8 mouse cellular contexts compared by ENCODE assay signal in genomic region chr11:57518751-57519148, GRCm38 (mm10). TPM values are rescaled to one million over a fixed set of nuclear protein-coding genes. Genes with fewer than 3 reads are reported as not detected.
DNase-seq lines count a peak whose midpoint lies in the region; ATAC-seq and TF ChIP-seq lines count a peak whose summit lies in the region.

No protein-coding gene starts in this region.

- peak overlapping the region; percentile 88 for H3K4me3 ChIP-seq in liver, adult 2 months (ENCODE audit: insufficient read depth, low read depth, low read length)
- H3K4me3 ChIP-seq in embryonic fibroblast, embryonic 13.5 days (ENCODE audit: insufficient read depth, low read length) = peak overlapping the region; percentile 66
- peak overlapping the region; percentile 89 for H3K4me3 ChIP-seq in limb, embryonic 14.5 days (replicated peaks; ENCODE audit: low read length)

- peaks cover 4% of the 10 kb centered on the region; the same call in 1 of the 2 replicates for H3K4me1 ChIP-seq in liver, adult 2 months (ENCODE audit: control insufficient read depth, insufficient read depth, low read length)
- peaks cover 7% of the 10 kb centered on the region for H3K4me1 ChIP-seq in embryonic fibroblast, embryonic 13.5 days (ENCODE audit: control insufficient read depth, insufficient read depth, low read length)
- H3K4me1 ChIP-seq in limb, embryonic 14.5 days (ENCODE audit: control insufficient read depth, insufficient read depth, low read length) = peaks cover 7% of the 10 kb centered on the region; the same call in 1 of the 2 replicates

- no peak for TF ChIP-seq CTCF in liver, adult 2 months (IDR thresholded peaks at IDR 0.05; ENCODE audit: low read depth, low read length)
- no peak for TF ChIP-seq CTCF in embryonic fibroblast, embryonic 13.5 days (IDR thresholded peaks at IDR 0.05; ENCODE audit: borderline replicate concordance, insufficient read depth, low read length)

- H3K9ac ChIP-seq in liver, adult 2 months (ENCODE audit: low read depth, low read length) = peak overlapping the region; percentile 74
- H3K9ac ChIP-seq in limb, embryonic 14.5 days (ENCODE audit: low read depth, low read length, severe bottlenecking) = peak overlapping the region; percentile 84

- H3K4me2 ChIP-seq in limb, embryonic 14.5 days (replicated peaks; ENCODE audit: low read depth, low read length, severe bottlenecking) = peak overlapping the region; percentile 53

- H3K27me3 ChIP-seq in liver, adult 2 months (ENCODE audit: control insufficient read depth, insufficient read depth, low read length) = no peaks in the 10 kb centered on the region
- no peaks in the 10 kb centered on the region for H3K27me3 ChIP-seq in limb, embryonic 14.5 days (ENCODE audit: control insufficient read depth, insufficient read depth, low read length)

- H3K9me3 ChIP-seq in limb, embryonic 14.5 days (ENCODE audit: control insufficient read depth, low read length) = no peaks in the 10 kb centered on the region

- peak; percentile 7; the same call in 1 of the 2 replicates for ATAC-seq in limb, embryonic 14.5 days (ENCODE audit: low FRiP score, low read depth)
- peak; percentile 13; the same call in 1 of the 2 replicates for ATAC-seq in neutrophil, adult 5-6 weeks (ENCODE audit: extremely low read depth, insufficient number of reproducible peaks, low FRiP score, poor library complexity, severe bottlenecking)

- DNase-seq in liver, adult 2 months (ENCODE audit: extremely low read depth, low read depth, low spot score) = no peak
- no peak for DNase-seq in liver
- DNase-seq in limb, embryonic 14.5 days (ENCODE audit: low spot score) = no peak
- DNase-seq in spleen, adult 12 weeks (ENCODE audit: low spot score) = no peak
- DNase-seq in urinary bladder, postnatal 14 days (ENCODE audit: low spot score) = no peak
- DNase-seq in adrenal gland, postnatal 36 days = no peak

- TF ChIP-seq POLR2A in liver, adult 2 months (IDR thresholded peaks at IDR 0.05; ENCODE audit: extremely low read depth, insufficient read depth, low read length) = no peak
- no peak for TF ChIP-seq POLR2A in embryonic fibroblast, embryonic 13.5 days (IDR thresholded peaks at IDR 0.05; ENCODE audit: low read depth, low read length)
- no peak for TF ChIP-seq POLR2A in limb, embryonic 14.5 days (IDR thresholded peaks at IDR 0.05; ENCODE audit: borderline replicate concordance, extremely low read depth, insufficient read depth, insufficient read length)

- peaks cover 22% of the 10 kb centered on the region for H3K79me2 ChIP-seq in liver, adult 2 months (ENCODE audit: control insufficient read depth, insufficient read depth, low read length)

- peak overlapping the region; percentile 54 for H3K27ac ChIP-seq in liver, adult 2 months (replicated peaks; ENCODE audit: insufficient read depth, low read depth, low read length)
- no peak overlapping the region for H3K27ac ChIP-seq in embryonic fibroblast, embryonic 13.5 days (ENCODE audit: insufficient read depth, low read length)
- H3K27ac ChIP-seq in limb, embryonic 14.5 days (replicated peaks; ENCODE audit: low read depth, low read length) = peak overlapping the region; percentile 82

- WGBS in liver, adult 2 months = 0% methylated on average over 15 of the region's 16 CpGs
- under 1% methylated on average over 16 of the region's 16 CpGs for whole genome bisulfite sequencing in limb, embryonic 14.5 days

- 0 out of 2 replicates have a peak, but pooled peaks cover 4% of the 10 kb centered on the region for H3K36me3 ChIP-seq in liver, adult 2 months (ENCODE audit: control insufficient read depth, insufficient read depth, low read length)
- H3K36me3 ChIP-seq in limb, embryonic 14.5 days (ENCODE audit: control insufficient read depth, insufficient read depth, low read length) = peaks cover 16% of the 10 kb centered on the region

RNA-seq across cellular contexts. Expression of gene Mfap3, which starts 0.3 kb away (rescaled TPM):
- total RNA-seq in liver, adult 2 months (2014; rRNA removed) = 6.7 and 8.1 TPM in 2 replicates
- polyA plus RNA-seq in liver, adult 2 months (2012; rRNA removed) = 3.3 and 5.1 TPM in 2 replicates
- polyA plus RNA-seq in embryonic fibroblast, embryonic 13.5 days (2011; ENCODE audit: insufficient read length, low read depth, missing spikeins) = 43.9 and 52.4 TPM in 2 replicates
- polyA plus RNA-seq in limb, embryonic 14.5 days (2012; rRNA removed) = 26.0 and 30.2 TPM in 2 replicates
- polyA plus RNA-seq in limb, embryonic 14.5 days (2014; fragmentation: Nextera tagmentation; extraction: Ambion mirVana) = 46.5 and 50.7 TPM in 2 replicates
- total RNA-seq in neutrophil, adult 5-6 weeks (2017) = 30.5 and 31.8 TPM in 2 replicates
- total RNA-seq in adrenal gland, postnatal 36 days (2021) = 10 to 100 TPM; 25.5 to 29.7 TPM

RNA-seq across cellular contexts. Expression of gene Fam114a2, which starts 0.3 kb away (rescaled TPM):
- 27.4 and 29.8 TPM in 2 replicates for total RNA-seq in liver, adult 2 months (2014; rRNA removed)
- polyA plus RNA-seq in liver, adult 2 months (2012; rRNA removed) = 14.4 and 20.1 TPM in 2 replicates
- polyA plus RNA-seq in embryonic fibroblast, embryonic 13.5 days (2011; ENCODE audit: insufficient read length, low read depth, missing spikeins) = 40.2 and 42.4 TPM in 2 replicates
- polyA plus RNA-seq in limb, embryonic 14.5 days (2012; rRNA removed) = 57.3 and 61.8 TPM in 2 replicates
- polyA plus RNA-seq in limb, embryonic 14.5 days (2014; fragmentation: Nextera tagmentation; extraction: Ambion mirVana) = 50.7 and 53.2 TPM in 2 replicates
- total RNA-seq in neutrophil, adult 5-6 weeks (2017) = 53.8 and 58.5 TPM in 2 replicates
- total RNA-seq in adrenal gland, postnatal 36 days (2021) = 10 to 100 TPM; 56.8 to 72.0 TPM
